Mouse (Mus musculus) limb, embryonic 14.5 days (tissue): ENCODE results near the gene Stard9. TPM values are rescaled to one million over a fixed set of nuclear protein-coding genes. Genes with fewer than 3 reads are reported as not detected.
A peak's percentile ranks its signal among the peaks of the same experiment; 100 is the strongest.

ENCODE experiments used
- ATAC-seq: fragments of 200-750 bp; cut with Nextera tagmentation; 2 replicates; pipeline ENCODE4 v1.8.0; 2017; ENCODE audit warnings: low read depth, moderate number of reproducible peaks, moderate TSS enrichment; ENCODE audit not compliant: low FRiP score
- DNase-seq: peaks from one replicate; pipeline ENCODE4 v3.0.0-alpha.2; 2015; ENCODE audit warnings: low spot score
- H3K27ac ChIP-seq: fragments of 300-500 bp; sonication (generic); replicated peaks from 2 replicates; pipeline ENCODE4 v1.5.1; 2014; ENCODE audit warnings: low read depth, mild to moderate bottlenecking, low read length, moderate library complexity, mixed read lengths
- H3K27me3 ChIP-seq: fragments of 300-500 bp; sonication (generic); 2 replicates; pipeline ENCODE4 v1.6.1; 2014; ENCODE audit warnings: low read length, mixed read lengths; ENCODE audit not compliant: control insufficient read depth, insufficient read depth
- H3K36me3 ChIP-seq: fragments of 300-500 bp; sonication (generic); 2 replicates; pipeline ENCODE4 v1.6.1; 2014; ENCODE audit warnings: mild to moderate bottlenecking, low read length, moderate library complexity, mixed read lengths; ENCODE audit not compliant: control insufficient read depth, insufficient read depth
- H3K4me1 ChIP-seq: fragments of 300-500 bp; sonication (generic); 2 replicates; pipeline ENCODE4 v1.6.1; 2014; ENCODE audit warnings: antibody characterized with exemption, low read length, mixed read lengths; ENCODE audit not compliant: control insufficient read depth, insufficient read depth
- H3K4me2 ChIP-seq: fragments of 300-500 bp; sonication (generic); replicated peaks from 2 replicates; pipeline ENCODE4 v1.6.1; 2014; ENCODE audit warnings: low read depth, mild to moderate bottlenecking, low read length, moderate library complexity; ENCODE audit not compliant: severe bottlenecking
- H3K4me3 ChIP-seq: fragments of 300-500 bp; sonication (generic); replicated peaks from 2 replicates; pipeline ENCODE4 v1.5.1; 2014; ENCODE audit warnings: low read length
- H3K9ac ChIP-seq: fragments of 300-500 bp; sonication (generic); 2 replicates; pipeline ENCODE4 v1.6.1; 2014; ENCODE audit warnings: mild to moderate bottlenecking, low read depth, low read length, moderate library complexity; ENCODE audit not compliant: severe bottlenecking
- H3K9me3 ChIP-seq: fragments of 300-500 bp; sonication (generic); 2 replicates; pipeline ENCODE4 v1.6.1; 2016; ENCODE audit warnings: low read length; ENCODE audit not compliant: control insufficient read depth
- POLR2A ChIP-seq: fragments of 200-500 bp; IDR thresholded peaks from 2 replicates; pipeline ENCODE4 v1.8.0; 2012; ENCODE audit warnings: inconsistent platforms, mild to moderate bottlenecking, moderate library complexity, borderline replicate concordance; ENCODE audit not compliant: insufficient read depth, insufficient read length; ENCODE audit errors: extremely low read depth
- WGBS: fragments of 180-500 bp; shearing (Covaris S2); extraction: QIAGEN DNeasy Blood & Tissue Kit; methylation state at CpG from one replicate; pipeline ENCODE4 v1.1.7; 2014; 5-methylcytosine and 5-hydroxymethylcytosine counted together
- polyA plus RNA-seq, 2 experiments: library from polyadenylated mRNA; depleted of rRNA in 1 of 2; stranded (reverse) in 1 of 2; unstranded in 1 of 2; fragments of >200 nt; fragmentation: Nextera tagmentation in 1 of 2; extraction: Ambion mirVana in 1 of 2; gene quantifications; 2 replicates each; pipeline versions ENCODE4 v1.2.1 to v1.2.3; 2012 to 2014

Stard9 gene
- polyA plus RNA-seq, 2 experiments = 10.7 to 25.4 TPM

DNA sequence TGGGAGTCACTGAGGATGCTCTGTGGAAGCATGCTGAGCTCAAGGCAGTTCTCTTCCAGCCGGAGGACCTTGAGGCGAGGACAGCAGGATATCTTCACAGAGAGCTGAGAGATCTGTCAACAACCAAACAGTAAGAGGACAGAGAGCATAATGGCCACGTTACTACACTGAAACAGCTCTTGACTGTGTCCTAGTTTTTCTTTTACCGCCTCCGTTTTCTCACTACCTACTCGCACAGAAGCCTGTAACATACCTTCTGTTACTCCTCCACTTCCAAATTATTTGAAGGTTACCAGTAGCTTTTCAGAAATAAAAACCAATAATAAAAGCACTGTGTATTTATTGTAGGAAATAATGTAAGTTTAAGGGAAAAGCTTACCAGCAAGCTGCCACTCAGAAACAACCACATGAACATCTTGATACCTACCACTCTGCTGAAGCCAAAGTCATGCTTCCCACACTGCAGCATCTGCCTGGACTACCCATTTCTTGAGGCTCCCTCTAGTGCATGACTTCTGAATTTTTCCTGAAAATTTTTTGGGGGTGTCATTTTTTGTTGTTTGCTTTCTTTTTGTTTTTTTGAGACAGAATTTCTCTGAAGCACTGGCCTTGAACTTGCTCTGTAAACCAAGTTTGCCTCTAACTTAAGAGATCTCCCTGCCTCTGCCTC, 22.8 kb upstream of the Stard9 start:
- Histone ChIP-seq H3K9me3 (no peaks in the 10 kb centered on the region), H3K36me3 (peaks cover 25% of the 10 kb centered on the region), H3K4me2 (no peak overlapping the region), H3K4me3 (no peak overlapping the region), H3K27me3 (no peaks in the 10 kb centered on the region), H3K9ac (no peak overlapping the region), H3K27ac (no peak overlapping the region), H3K4me1 (0 out of 2 replicates have a peak, but pooled peaks cover 7% of the 10 kb centered on the region)
- WGBS = 92% methylated on average over 6 of the region's 6 CpGs
- TF ChIP-seq POLR2A = no peak
- ATAC-seq (no peak), DNase-seq (no peak)

DNA sequence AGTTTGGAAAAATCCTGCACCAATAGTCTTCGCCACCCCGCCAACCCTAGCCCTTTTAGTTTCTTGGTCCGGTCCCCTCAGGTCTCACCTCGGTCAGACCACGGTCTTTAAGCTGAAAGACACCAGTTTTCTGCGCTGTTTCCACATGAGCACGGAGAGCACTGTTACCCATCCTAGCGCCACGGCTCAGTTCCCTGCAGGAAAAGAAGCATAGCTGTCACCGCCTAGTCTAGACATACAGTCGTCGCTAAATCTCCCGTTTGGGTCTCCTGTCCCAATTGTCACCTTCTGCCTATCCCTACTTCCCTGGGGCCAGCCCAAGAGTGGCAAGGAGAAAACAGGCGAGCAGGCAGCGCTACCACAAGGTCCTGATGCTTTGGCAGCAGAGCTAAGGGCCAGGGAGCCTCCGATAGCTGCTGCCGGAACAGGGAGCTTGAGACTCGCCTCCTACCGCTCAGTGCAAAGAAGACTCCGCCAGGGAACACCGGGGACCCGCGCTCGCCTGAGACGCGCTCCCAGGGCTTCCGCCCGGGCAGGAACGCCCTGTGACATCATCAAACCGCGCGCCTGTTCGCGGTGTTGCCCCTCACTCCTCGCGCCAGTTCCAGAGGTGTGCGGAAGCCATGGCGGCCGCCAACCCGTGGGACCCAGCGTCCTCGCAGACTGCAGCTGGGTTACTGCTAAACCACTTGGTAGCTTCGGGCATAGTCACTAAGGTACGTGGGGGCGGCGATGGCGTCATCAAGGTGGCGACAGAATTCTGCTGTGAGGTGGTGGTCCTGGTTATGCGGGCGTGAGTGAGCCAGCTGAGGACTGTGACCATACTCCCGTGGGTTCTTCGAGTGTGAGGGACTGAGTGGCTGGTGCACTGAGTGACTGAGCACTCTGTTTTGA, 19.8 kb upstream of the Stard9 start, which contains the start of the genes Haus2 and Lrrc57:
Haus2 (plus strand) TSS at position 554 of the 894 bp plus-strand sequence.
Lrrc57 (minus strand) TSS at position 691 of the 894 bp plus-strand sequence.
- ATAC-seq (peak; percentile 95), DNase-seq (peak; percentile 87)
- peak; percentile 83; the same call in 1 of the 2 replicates for TF ChIP-seq POLR2A
- H3K4me3 ChIP-seq = peak within 1 kb of the TSS; percentile 58
- H3K4me1 ChIP-seq = 0 out of 2 replicates have a peak, but pooled peaks cover 7% of the 10 kb centered on the region
- H3K27me3 ChIP-seq = no peaks in the 10 kb centered on the region
- H3K4me2 ChIP-seq = peak within 1 kb of the TSS; percentile 85
- peak within 1 kb of the TSS; percentile 87 for H3K27ac ChIP-seq
- H3K9me3 ChIP-seq = no peaks in the 10 kb centered on the region
- under 1% methylated on average over 48 of the region's 52 CpGs for WGBS
- H3K9ac ChIP-seq = peak within 1 kb of the TSS; percentile 84
- peaks cover 8% of the 10 kb centered on the region for H3K36me3 ChIP-seq

DNA sequence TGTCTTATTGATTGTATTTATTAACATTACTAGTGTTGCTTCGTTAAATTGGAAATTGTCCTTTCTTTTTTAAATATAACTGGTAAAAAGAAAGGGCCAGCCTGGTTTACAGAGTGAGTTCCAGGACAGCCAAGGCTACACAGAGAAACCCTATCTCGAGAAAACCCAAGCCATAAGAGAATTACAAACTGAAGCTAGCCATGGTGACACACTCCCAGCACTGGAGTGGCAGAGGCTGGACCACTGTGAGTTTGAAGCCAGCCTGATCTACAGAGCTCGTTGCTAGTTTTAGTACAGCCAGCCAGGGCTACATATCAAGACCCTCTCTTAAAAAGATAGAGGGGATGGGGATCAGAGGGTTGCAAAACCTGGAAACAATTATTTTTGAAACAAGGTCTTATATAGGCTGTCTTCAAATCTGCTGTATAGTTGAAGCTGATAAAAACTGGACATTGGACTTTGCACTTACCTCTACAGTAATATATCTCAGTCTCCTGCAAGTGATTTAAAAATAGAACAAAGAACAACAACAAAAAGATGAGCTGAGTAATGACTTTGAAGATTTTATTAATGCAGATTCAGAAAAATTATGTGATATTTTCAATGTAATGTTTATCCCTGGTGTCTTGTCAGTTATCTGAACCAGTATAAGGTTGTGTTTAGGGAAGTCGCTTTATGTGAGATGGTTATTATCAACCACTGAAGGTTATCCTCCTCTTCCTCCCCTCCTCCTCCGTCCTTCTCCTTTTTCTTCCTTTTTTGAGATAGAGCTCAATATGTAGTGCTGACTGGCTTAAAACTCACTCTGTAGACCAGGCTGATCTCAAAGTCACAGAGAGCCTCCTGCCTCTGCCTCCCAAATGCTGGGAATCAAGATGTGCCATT, 12.4 kb upstream of the Stard9 start:
- no peaks in the 10 kb centered on the region for H3K4me1 ChIP-seq
- no peaks in the 10 kb centered on the region for H3K9me3 ChIP-seq
- no peak for TF ChIP-seq POLR2A
- no peak overlapping the region for H3K4me2 ChIP-seq
- no peaks in the 10 kb centered on the region for H3K27me3 ChIP-seq
- no peak overlapping the region for H3K9ac ChIP-seq
- no peak overlapping the region for H3K4me3 ChIP-seq
- ATAC-seq (no peak), DNase-seq (no peak)
- H3K27ac ChIP-seq = no peak overlapping the region
- 88% methylated on average over 5 of the region's 5 CpGs for WGBS
- H3K36me3 ChIP-seq = peaks cover 37% of the 10 kb centered on the region

DNA sequence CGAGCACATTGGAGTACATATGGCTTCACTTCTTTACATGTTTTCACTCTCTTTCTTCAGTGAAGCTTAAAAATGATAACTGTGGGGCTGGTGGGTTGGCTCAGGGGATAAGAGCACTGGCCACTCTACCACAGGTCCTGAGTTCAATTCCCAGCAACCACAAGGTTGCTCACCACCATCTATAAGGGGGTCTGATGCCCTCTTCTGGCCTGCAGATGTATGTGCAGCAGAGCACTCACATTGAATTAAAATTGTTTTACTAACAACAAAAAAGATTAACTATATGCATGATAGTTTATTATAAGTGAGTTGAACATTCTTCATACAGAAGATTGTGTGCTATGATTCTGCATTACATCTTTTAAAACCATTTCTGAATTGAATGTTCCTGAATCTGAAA, 9.4 kb upstream of the Stard9 start:
- 100% methylated on average over 1 of the region's 1 CpGs for WGBS
- H3K4me1 ChIP-seq = no peaks in the 10 kb centered on the region
- H3K9me3 ChIP-seq = no peaks in the 10 kb centered on the region
- no peak overlapping the region for H3K4me3 ChIP-seq
- H3K27me3 ChIP-seq = no peaks in the 10 kb centered on the region
- peaks cover 37% of the 10 kb centered on the region for H3K36me3 ChIP-seq
- TF ChIP-seq POLR2A = no peak
- H3K9ac ChIP-seq = no peak overlapping the region
- H3K27ac ChIP-seq = no peak overlapping the region
- DNase-seq (no peak), ATAC-seq (no peak)
- no peak overlapping the region for H3K4me2 ChIP-seq
